Mouse (Mus musculus) brain, adult 10 weeks (tissue): ENCODE measurements around the gene Mapkapk3. TPM values are rescaled to one million over a fixed set of nuclear protein-coding genes. Genes with fewer than 3 reads are reported as not detected.

Experiments
- polyA plus RNA-seq: library from polyadenylated mRNA; stranded (reverse); fragments of 350-450 nt; fragmentation: Illumina TruSeq; extraction: RNeasy Lipid Tissue Mini Kit (QIAGEN cat#74804); gene quantifications from one replicate; pipeline ENCODE4 v1.2.3, GENCODE M21; 2015; ENCODE audit warnings: low read depth, low replicate concordance

The Mapkapk3 gene
- 3.6 TPM for polyA plus RNA-seq

DNA sequence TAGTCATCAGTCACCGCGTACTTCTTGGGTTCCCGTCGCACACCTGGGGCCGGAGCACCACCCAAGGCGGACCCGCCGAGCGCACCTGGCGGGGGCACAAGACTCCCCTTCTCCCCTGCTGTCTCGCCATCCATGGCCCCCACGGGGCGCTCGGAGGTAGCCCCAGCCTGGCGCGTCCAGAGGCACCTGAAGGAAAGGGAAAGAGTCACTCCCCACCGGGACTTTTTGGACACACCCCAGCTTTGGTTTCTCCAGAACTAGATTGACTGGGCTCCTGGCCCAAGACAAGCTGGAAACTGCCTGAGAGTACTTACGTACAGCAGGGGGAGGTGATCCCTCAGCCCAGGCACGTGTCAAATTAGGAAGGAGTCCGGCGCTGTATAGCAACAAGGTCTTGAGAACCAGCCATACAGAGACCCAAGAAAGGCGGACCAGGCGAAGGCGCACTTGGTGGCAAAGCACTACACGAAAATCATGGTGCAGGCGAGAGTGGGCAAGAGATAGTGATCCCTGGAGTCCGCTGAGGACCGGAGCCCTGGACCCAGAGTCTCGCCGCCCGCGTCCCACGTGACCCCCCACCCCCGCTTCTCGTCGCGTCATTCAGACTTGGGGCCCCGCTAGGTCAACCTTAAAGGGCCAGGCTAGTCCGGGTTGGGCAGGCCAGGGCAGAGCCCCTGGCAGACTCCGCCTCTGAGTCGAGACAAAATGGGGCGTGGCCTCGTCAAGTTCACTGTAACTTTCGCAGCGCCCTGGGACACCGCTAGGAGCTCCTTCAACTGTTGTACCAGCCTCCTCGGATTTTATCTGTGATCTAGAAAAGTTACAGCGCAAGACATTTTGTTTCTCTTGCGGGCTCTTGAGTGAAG, at the start of gene Mapkapk3:
Gene Mapkapk3, minus strand, starts transcription at position 667 of the 866 bp plus-strand sequence.

DNA sequence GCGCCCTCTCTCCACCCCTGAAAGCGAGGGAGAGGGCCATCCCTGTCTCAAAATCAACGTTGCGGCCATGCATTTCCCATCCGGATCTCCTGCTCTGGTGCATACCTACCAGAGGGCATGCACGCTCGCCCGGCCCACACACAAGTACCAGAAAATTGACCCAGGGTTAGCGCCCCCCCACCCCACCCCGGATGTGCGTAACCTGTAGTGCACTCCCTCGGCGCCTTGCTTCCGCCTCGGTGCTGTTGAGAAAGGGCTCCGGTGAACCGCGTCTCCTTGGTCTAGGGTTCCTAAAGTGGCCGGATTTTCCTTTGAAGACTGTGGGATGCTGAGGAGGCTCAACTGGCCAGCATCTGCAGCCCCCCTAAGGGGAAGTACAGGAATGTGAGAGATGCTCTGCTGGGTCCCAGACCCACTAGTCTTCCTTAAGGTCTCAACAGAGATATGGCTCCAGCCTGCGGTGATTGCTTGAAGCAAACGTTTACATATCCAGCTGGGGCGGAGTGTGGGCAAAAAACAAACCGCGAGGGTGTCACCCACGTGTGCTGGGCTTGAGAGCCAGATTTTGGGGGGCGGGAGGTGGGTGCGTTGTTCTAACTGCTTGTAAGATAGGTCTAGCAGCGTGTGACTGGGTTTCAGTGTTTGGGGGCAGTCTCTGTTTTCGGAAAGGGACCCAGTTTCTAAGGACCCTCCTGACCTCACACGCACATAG, 48.7 kb upstream of the Mapkapk3 start, which contains the start of gene Hemk1:
Gene Hemk1, minus strand, starts transcription at position 179 of the 712 bp plus-strand sequence.

DNA sequence AAGGTAGTCTGAATTCAATTTTAAA, 6.2 kb upstream of the Mapkapk3 start, which contains the start of gene Cish:
Gene Cish, plus strand, starts transcription at position 11 of the 25 bp plus-strand sequence.

DNA sequence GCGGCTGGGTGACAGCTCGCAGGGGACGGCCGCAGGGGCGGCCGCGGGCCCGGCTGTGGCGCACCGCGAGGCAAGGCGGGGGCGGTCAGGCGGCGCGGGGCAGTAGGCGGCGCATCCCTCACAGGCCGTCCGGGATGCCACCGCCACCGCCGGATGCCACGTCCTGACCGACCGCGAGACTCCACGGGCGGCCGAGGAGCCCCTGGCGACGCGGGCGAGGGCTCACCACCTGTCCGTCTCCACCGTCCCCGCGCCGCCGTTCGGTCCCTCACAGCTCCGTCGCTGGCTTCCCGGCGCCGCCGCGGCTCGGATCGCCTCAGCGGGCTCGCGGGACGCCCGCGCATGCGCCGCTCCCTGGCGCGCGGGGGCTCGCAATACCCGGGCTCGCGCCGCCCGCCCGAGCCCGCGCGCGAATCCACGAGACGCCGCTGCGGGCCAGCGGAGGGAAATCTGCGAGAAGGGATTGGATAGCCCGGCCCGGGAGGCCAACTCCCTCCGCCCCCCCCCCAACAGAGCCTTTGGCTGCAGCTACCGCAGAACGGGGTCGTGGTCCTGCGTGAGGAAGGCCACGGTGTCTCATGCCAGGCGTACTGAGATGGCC, 58.0 kb downstream of the Mapkapk3 start, which contains the start of gene Dock3:
Gene Dock3, minus strand, starts transcription at position 371 of the 601 bp plus-strand sequence.

Other genes starting within 250 kb of the Mapkapk3 start
- gene Dock3, start 58.0 kb downstream of the Mapkapk3 start, polyA plus RNA-seq = 101 TPM
- 5.4 TPM for gene Cish, start 6.1 kb upstream of the Mapkapk3 start, polyA plus RNA-seq
- 21.8 TPM for gene Hemk1, start 48.5 kb upstream of the Mapkapk3 start, polyA plus RNA-seq
- 4.8 TPM for gene 6430571L13Rik, start 50.7 kb upstream of the Mapkapk3 start, polyA plus RNA-seq
- gene Cacna2d2, start 109.7 kb upstream of the Mapkapk3 start, polyA plus RNA-seq = 24.0 TPM
- 28.6 TPM for gene Tmem115, start 244.1 kb upstream of the Mapkapk3 start, polyA plus RNA-seq